Comparison of ENCODE assay signal across 33 mouse cellular contexts in the genomic region with DNA sequence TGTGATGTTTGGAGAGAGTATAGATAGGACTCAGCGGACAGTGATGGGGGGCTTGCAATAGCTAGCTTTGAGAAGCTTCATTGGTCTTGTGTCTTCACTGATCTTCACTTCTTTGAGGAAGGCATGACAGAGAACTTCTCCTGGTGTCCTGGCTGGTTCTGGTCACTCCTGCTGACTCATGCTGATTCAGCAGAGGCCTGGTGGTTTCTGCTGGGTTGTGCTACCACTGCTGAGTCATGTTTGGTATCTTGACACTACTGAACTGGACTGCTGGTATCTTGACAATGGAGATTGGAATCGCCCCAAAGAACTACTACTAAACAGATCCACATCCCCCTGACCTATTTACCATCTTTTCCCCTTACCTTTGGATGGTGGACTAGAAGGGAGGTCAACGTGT. TPM values are rescaled to one million over a fixed set of nuclear protein-coding genes. Genes with fewer than 3 reads are reported as not detected.
"Had no signal": no experiment of that assay in that cellular context is flagged by ENCODE, and none has a peak within 500 bp of the region (broad histone marks: within the 10 kb centered on the region; RNA-seq: fewer than 3 reads in every experiment).

No protein-coding gene starts in this region.

- DNase-seq: kidney, postnatal 10 days; kidney, postnatal 36 days; layer of hippocampus, postnatal 36 days; lung, adult 18-20 months; lung, postnatal 10 days; lung, postnatal 36 days; retina, postnatal 1 day; thymus, adult 18-20 months; thymus, postnatal 36 days had no signal

- H3K9me3 ChIP-seq: kidney, embryonic 15.5 days; liver, embryonic 15.5 days; lung, embryonic 15.5 days had no signal

- H3K4me2 ChIP-seq: kidney, embryonic 15.5 days; liver, embryonic 15.5 days; lung, embryonic 15.5 days; midbrain, embryonic 13.5 days; neural tube, embryonic 13.5 days had no signal

- H3K9ac ChIP-seq: kidney, embryonic 15.5 days; liver, embryonic 15.5 days; lung, embryonic 15.5 days; midbrain, embryonic 13.5 days; neural tube, embryonic 13.5 days had no signal

- H3K4me1 ChIP-seq: liver, embryonic 15.5 days; lung, embryonic 15.5 days; midbrain, embryonic 13.5 days; neural tube, embryonic 13.5 days had no signal

- ATAC-seq: midbrain, embryonic 13.5 days; midbrain, embryonic 16.5 days had no signal

- H3K4me3 ChIP-seq: kidney, embryonic 15.5 days; left cerebral cortex, adult 2 months; liver, embryonic 15.5 days; lung, embryonic 15.5 days; megakaryocyte, embryonic 14.5 days; midbrain, embryonic 10.5 days; midbrain, embryonic 13.5 days; myocyte; neural tube, embryonic 13.5 days had no signal

- H3K27ac ChIP-seq: kidney, embryonic 15.5 days; left cerebral cortex, adult 2 months; liver, embryonic 15.5 days; lung, embryonic 15.5 days; midbrain, embryonic 10.5 days; midbrain, embryonic 13.5 days; neural tube, embryonic 13.5 days had no signal

- H3K36me3 ChIP-seq: kidney, embryonic 15.5 days; liver, embryonic 15.5 days; lung, embryonic 15.5 days; midbrain, embryonic 10.5 days; midbrain, embryonic 13.5 days; neural tube, embryonic 13.5 days had no signal

RNA-seq across cellular contexts. Expression of gene Olfr718-ps1, which starts 8.2 kb away (rescaled TPM):
- total RNA-seq: liver, adult 2 months; monocyte, adult 5-6 weeks; neutrophil, adult 5-6 weeks had no signal
- polyA plus RNA-seq: limb, embryonic 11.5 days; limb, embryonic 14.5 days; liver, adult 2 months; liver, embryonic 15.5 days; lung, embryonic 15.5 days; midbrain, embryonic 10.5 days; midbrain, embryonic 16.5 days; myocyte; small intestine, adult 2 months; spleen, adult 2 months; stomach, embryonic 16.5 days; testis, adult 2 months; urinary bladder, adult 2 months had no signal

RNA-seq across cellular contexts. Expression of gene Spdye4b, which starts 25.3 kb away (rescaled TPM):
- total RNA-seq: layer of hippocampus, adult 8-10 months; layer of hippocampus, postnatal 10 days; layer of hippocampus, postnatal 36 days; left cerebral cortex, adult 2 months; left cerebral cortex, postnatal 10 days; left cerebral cortex, postnatal 36 days; liver, adult 2 months had no signal
- polyA plus RNA-seq: kidney, embryonic 15.5 days; limb, embryonic 11.5 days; limb, embryonic 14.5 days; liver, adult 2 months; liver, embryonic 15.5 days; lung, embryonic 15.5 days; midbrain, embryonic 10.5 days; midbrain, embryonic 16.5 days; myocyte; neural tube, embryonic 13.5 days; small intestine, adult 2 months; spleen, adult 2 months; stomach, embryonic 16.5 days; urinary bladder, adult 2 months had no signal
